Mouse (Mus musculus) bone marrow, adult 2 months (tissue): ENCODE results near the gene Lgals3.

Experiments
- CTCF ChIP-seq: fragments of 200-500 bp; IDR thresholded peaks from 2 replicates; pipeline ENCODE4 v1.5.1; 2011; ENCODE audit warnings: low read length, control low read depth; ENCODE audit not compliant: control insufficient read depth, insufficient read depth
- POLR2A ChIP-seq: fragments of 200-500 bp; IDR thresholded peaks from 2 replicates; pipeline ENCODE4 v1.6.1; 2011; ENCODE audit warnings: low read depth, mild to moderate bottlenecking, control low read depth, low read length, borderline replicate concordance; ENCODE audit not compliant: control insufficient read depth

DNA sequence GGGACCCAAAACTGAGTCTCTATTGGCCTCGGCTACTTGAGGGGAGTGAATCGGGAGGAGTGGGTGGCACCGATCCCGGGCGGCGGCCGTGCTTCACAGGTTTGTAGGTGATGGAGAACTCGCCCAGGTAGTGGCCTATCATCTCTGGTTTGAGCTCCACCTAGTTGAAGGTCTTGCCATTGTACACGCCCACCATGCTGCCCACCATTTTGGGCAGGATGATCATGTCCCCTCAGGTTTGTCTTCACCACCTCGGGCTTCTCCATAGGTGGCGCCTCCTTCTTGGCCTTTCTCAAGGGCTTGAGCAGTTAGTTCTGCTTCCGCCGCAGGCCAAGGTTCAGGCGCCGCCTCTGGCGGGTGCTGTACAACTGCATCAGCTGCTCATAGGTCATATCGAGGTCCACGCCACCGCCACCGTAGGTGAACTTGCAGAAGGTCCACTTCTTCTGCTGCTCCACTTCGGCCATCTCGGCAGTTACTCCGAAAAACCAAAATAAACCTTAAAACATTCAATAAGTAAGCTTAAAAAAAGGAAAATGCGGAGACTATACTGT, 52.2 kb downstream of the Lgals3 start:
- TF ChIP-seq CTCF (no peak), POLR2A (no peak)
